Mouse (Mus musculus) olfactory bulb, adult 2 months (tissue): ENCODE measurements around the gene Lca5l. TPM values are rescaled to one million over a fixed set of nuclear protein-coding genes. Genes with fewer than 3 reads are reported as not detected.
"Not testable (repeated sequence)": the region's sequence is repeated elsewhere in the genome, so short reads cannot be mapped to it uniquely, and the experiment has no call there.

ENCODE experiments used
- H3K27ac ChIP-seq: fragments of 200-500 bp; 2 replicates; pipeline ENCODE4 v1.5.1; 2012; ENCODE audit warnings: low read depth, low read length; ENCODE audit not compliant: insufficient read depth
- H3K4me1 ChIP-seq: fragments of 200-500 bp; 2 replicates; pipeline ENCODE4 v1.6.1; 2012; ENCODE audit warnings: low read length; ENCODE audit not compliant: control insufficient read depth, insufficient read depth
- H3K4me3 ChIP-seq: fragments of 200-500 bp; 2 replicates; pipeline ENCODE4 v1.5.1; 2012; ENCODE audit warnings: mild to moderate bottlenecking, low read depth, low read length, moderate library complexity; ENCODE audit not compliant: insufficient read depth
- CTCF ChIP-seq: fragments of 200-500 bp; IDR thresholded peaks from 2 replicates; pipeline ENCODE4 v1.5.1; 2012; ENCODE audit warnings: low read depth, mild to moderate bottlenecking, low read length, moderate library complexity; ENCODE audit not compliant: insufficient read depth
- POLR2A ChIP-seq: fragments of 200-500 bp; IDR thresholded peaks from 2 replicates; pipeline ENCODE4 v1.6.1; 2012; ENCODE audit warnings: mild to moderate bottlenecking, low read depth, low read length, moderate library complexity; ENCODE audit not compliant: insufficient read depth
- WGBS: fragments of 180-500 bp; shearing (Covaris S2); methylation state at CpG from one replicate; pipeline ENCODE4 v1.1.7; 2018; 5-methylcytosine and 5-hydroxymethylcytosine counted together
- polyA plus RNA-seq: library from polyadenylated mRNA; stranded (reverse); fragments of >200 nt; gene quantifications from 2 replicates; pipeline ENCODE4 v1.2.4, GENCODE M21; 2012; ENCODE audit warnings: low replicate concordance; ENCODE audit not compliant: missing spikeins, insufficient read depth, insufficient read length

Gene Lca5l
- polyA plus RNA-seq, 1 experiment, result not detected

DNA sequence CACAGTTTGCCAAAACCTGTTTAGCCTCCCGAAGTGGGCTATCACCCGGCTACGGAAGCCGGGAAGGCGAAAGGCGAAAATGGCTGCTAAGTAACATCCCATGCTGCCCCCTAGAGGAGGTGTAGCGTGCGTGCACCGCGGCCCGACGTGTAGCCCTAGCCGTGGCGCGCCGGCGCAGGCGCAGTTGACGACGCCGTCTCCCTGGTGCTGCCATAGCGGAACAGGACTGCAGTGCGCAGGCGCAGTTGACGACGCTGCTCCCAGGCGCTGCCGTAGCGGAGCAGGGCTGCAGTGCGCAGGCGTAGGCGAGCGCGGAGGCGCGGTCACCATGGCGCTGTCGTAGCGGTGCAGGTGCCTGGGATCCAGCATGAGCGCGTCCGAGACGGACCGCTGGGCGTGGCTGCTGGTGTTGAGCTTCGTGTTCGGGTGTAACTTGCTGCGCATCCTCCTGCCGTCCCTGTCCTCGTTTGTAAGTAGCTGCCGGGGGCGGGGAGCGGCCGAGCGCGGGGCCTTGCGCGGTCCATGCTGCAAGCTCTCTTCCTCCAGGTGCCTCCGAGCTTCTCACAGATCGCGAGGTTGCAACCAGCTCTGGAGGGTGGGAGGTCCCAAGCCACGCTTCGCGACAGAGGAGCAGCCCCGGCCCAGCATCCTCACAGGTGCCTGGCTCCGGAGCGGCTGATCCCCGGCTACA lies 46.8 kb downstream of the Lca5l start, which contains the start of gene Wrb:
Wrb (plus strand) TSS at position 298 of the 691 bp plus-strand sequence.
- under 1% methylated on average over 68 of the region's 68 CpGs for WGBS
- H3K4me3 ChIP-seq, result peak within 1 kb of the TSS; percentile 95
- H3K4me1 ChIP-seq, result peaks cover 24% of the 10 kb centered on the region
- TF ChIP-seq CTCF (peak; percentile 88), POLR2A (peak; percentile 44; the same call in 1 of the 2 replicates)
- 0 out of 2 replicates have a peak within 1 kb of the TSS, but pooled peaks have one; percentile 23 for H3K27ac ChIP-seq

DNA sequence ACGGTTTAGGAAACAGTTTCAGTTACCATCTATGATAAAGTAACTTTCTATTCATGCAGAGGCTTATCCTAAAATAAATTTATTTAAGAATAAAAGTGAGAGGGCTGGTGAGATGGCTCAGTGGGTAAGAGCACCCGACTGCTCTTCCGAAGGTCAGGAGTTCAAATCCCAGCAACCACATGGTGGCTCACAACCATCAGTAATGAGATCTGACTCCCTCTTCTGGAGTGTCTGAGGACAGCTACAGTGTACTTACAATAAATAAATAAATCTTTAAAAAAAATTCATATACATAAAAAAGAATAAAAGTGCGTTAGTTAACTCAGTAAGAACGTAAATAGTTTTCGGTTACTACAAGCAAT lies 47.3 kb downstream of the Lca5l start:
- H3K4me3 ChIP-seq, H3K27ac ChIP-seq: not testable (repeated sequence)
- peaks cover 20% of the 10 kb centered on the region for H3K4me1 ChIP-seq
- 25% methylated on average over 6 of the region's 6 CpGs for WGBS

DNA sequence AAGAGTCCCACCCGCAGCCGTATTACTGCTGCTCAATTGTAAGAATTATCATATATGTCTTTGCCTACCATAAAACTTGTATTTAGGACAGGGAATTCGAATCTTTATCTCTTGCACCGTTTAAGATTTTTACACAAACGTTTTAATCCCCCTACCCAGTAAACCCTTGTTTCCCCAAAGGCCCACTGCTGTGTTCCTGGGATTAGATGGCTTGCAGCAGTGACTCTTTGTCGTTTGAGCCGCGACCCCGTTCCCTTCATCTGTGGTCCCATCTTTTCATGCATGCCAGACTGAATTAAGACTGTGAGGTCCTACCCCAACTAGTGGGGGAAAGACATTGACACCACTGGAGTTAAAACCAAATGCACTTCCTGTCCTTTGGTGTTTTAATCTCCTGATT lies 63.6 kb downstream of the Lca5l start:
- H3K27ac ChIP-seq, result peak overlapping the region; percentile 99
- 1% methylated on average over 9 of the region's 9 CpGs for WGBS
- peaks cover 2% of the 10 kb centered on the region for H3K4me1 ChIP-seq
- TF ChIP-seq POLR2A (no peak), CTCF (no peak)
- H3K4me3 ChIP-seq, result peak overlapping the region; percentile 92

DNA sequence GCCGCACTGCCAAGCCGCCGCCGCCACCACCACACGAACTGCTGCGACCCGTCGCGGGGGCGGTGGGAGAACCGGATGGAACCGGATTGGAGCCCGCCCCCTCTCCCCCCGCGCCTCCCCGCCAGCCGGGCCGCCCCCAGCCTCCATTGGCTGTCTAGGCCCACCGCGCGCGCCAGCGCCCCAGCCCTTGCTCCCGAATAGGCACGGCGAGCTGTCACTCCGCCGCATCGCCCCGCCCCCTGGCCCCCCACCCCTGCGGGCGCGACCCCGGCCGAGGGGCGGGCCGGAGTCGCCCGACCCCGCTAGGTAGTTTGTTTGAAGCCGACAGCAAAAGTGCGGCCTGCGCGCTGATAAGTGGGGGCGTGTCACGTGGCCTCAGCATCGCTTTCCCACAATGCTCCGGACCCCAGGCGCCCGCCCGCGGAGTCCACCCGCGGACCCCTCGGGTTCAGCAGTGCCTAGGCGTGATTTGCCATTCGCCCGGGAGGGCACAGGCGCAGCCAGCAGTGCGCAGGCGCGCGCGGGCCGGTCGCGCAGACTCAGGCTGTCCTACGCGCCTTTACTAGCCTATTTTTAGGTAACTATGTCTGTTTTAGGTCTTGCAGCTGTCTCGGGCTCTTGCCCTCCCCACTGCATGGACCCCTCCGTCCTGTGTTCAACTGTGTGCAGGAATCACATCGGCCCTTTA lies 64.3 kb downstream of the Lca5l start, which contains the start of gene Hmgn1:
Hmgn1 (minus strand) TSS at position 73 of the 688 bp plus-strand sequence.
- peak within 1 kb of the TSS; percentile 99 for H3K27ac ChIP-seq
- peak within 1 kb of the TSS; percentile 92 for H3K4me3 ChIP-seq
- WGBS, result under 1% methylated on average over 67 of the region's 72 CpGs
- TF ChIP-seq CTCF (no peak), POLR2A (peak; percentile 90)
- H3K4me1 ChIP-seq, result peaks cover 2% of the 10 kb centered on the region

DNA sequence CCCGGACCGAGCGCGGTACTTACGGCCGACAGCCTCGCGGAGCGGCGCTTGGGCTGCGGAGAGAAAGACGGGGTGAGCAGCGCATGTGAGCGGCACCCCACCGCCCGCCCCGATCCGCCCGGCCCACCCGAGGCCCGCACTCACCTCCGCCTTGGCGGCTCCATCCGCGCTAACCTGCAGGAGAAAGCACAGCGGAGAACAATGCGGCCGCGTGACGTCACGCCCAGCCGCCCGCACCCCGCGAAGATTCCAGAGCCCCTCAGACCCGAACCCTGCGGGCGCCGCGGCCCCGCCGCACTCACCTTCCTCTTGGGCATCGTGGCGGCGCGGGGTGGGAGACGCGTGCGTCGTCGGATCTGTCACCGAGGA lies 64.8 kb downstream of the Lca5l start:
- H3K4me3 ChIP-seq, result peak overlapping the region; percentile 92
- WGBS, result under 1% methylated on average over 45 of the region's 52 CpGs
- H3K4me1 ChIP-seq, result peaks cover 2% of the 10 kb centered on the region
- no peak for TF ChIP-seq CTCF
- TF ChIP-seq POLR2A, result 0 out of 2 replicates have a peak, but pooled peaks have one; percentile 52
- peak overlapping the region; percentile 96 for H3K27ac ChIP-seq

DNA sequence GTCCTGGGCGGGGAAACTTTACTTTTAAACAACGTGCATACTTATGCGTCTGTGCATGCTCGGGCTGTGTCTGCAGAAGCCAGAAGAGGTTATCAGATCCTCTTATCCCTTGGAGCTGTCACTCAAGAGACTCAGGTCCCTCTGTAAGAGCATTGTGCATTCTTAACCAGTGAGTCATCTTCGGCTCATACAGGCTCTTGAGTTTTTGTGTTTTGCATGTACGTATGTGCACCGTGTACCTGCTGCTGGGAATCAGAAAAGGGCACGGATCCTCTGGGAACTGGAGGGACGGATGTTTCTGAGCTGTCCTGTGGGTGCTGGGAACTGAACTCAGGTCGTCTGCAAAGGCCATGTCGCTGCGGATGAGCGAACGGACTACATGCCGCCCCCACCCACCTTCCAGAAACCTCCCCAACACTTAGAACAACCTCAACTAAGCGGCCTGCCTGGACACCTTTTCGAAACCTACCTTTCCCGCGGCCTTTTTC lies 65.3 kb downstream of the Lca5l start:
- Histone ChIP-seq H3K4me1 (peaks cover 2% of the 10 kb centered on the region), H3K4me3 (peak overlapping the region; percentile 92), H3K27ac (no peak overlapping the region)
- TF ChIP-seq POLR2A (no peak), CTCF (no peak)
- WGBS, result 4% methylated on average over 19 of the region's 19 CpGs

DNA sequence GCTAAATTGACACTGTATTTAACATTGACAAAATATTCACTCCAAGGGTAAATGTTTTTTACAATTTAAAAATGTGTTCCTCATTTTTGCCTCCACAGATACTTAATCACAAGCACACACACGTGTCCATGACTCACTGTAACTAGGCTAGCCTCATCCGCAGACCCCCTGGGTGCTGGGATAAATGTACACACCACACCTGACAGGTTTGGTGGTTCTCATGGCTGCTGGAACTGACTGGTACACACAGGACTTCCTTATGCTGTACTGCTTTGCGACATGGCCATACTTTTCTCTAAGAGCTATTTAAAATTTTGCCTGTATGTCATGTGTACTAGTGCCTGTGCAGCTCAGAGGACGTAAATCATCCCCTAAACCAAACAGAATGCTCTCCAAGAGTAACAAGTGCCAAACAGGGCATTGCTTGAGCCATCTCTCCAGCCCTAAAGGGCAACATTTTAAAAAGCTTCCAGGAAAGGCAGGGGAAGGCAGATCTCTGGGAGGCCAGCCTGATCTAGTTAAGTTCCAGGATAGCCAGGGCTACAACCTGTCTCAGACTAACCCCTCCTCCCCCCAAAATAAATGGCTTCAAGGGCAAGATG lies 71.9 kb downstream of the Lca5l start:
- no peaks in the 10 kb centered on the region for H3K4me1 ChIP-seq
- H3K27ac ChIP-seq, result no peak overlapping the region
- 63% methylated on average over 4 of the region's 4 CpGs for WGBS
- TF ChIP-seq CTCF (no peak), POLR2A (no peak)
- no peak overlapping the region for H3K4me3 ChIP-seq

DNA sequence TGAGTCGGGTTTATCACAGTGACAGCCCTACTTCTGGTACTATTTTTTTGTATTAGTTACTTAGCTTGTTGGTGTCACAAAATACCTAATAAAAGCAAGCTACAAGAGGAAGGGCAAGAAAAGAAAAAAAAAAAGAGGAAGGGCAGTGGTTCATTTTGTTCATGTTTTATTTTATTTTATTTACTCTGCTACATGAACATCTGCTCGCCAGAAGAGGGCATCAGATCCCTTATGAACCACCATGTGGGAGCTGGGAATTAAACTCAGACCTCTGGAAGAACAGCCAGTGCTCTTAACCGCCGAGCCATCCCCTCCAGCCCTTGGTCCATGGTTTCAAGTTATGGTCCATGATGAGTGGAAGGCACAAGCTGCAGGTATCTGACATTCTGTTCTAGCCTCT lies 77.3 kb downstream of the Lca5l start:
- Histone ChIP-seq H3K4me3 (no peak overlapping the region), H3K27ac (no peak overlapping the region), H3K4me1 (peaks cover 3% of the 10 kb centered on the region)
- 54% methylated on average over 4 of the region's 4 CpGs for WGBS
- TF ChIP-seq POLR2A (no peak), CTCF (no peak)

DNA sequence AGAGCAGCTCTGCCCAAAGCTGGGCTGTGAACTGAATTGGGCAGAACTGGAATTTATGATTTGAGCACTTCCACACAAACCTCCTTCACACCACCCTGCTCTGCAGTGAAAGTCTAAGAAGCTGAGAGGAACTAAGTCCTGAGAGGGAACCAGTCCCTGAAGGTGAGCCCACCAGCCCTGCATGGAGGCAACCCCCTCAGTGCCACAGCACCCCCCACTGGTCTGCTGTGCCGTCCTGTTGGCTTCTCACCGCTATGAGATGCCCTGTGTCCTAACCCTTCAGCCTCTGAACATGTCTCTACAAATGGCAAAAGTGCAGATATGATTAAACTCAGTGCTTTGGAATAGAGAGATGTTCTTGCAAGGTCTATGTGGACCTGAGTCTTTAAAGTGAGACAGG lies 79.3 kb downstream of the Lca5l start:
- Histone ChIP-seq H3K27ac (no peak overlapping the region), H3K4me1 (peaks cover 3% of the 10 kb centered on the region), H3K4me3 (no peak overlapping the region)
- 60% methylated on average over 2 of the region's 2 CpGs for WGBS
- TF ChIP-seq POLR2A, result no peak
- TF ChIP-seq CTCF, result no peak
